Mouse (Mus musculus): ENCODE results near the gene Mpi. TPM values are rescaled to one million over a fixed set of nuclear protein-coding genes. Genes with fewer than 3 reads are reported as not detected.

The Mpi gene
- polyA plus RNA-seq, 1 experiment from 2014 or later: 47.5 TPM

- no peaks in the 10 kb centered on the region for H3K27me3 ChIP-seq (replicated peaks; ENCODE audit: control insufficient read depth, insufficient read depth, low read length)
- H3K27ac ChIP-seq (ENCODE audit: low read depth, low read length): no peak overlapping the region
- no peak overlapping the region for H3K9ac ChIP-seq (ENCODE audit: low read length)
- H3K9me3 ChIP-seq (replicated peaks; ENCODE audit: control insufficient read depth, low read length): no peaks in the 10 kb centered on the region
- 91% methylated on average over 2 of the region's 2 CpGs for WGBS
- H3K4me1 ChIP-seq (ENCODE audit: control insufficient read depth, insufficient read depth, low read length): peaks cover 12% of the 10 kb centered on the region
- DNase-seq (ENCODE audit: low spot score): no peak
- H3K4me2 ChIP-seq (ENCODE audit: low read length): no peak overlapping the region
- no peak overlapping the region for H3K4me3 ChIP-seq (ENCODE audit: low read depth, low read length)
- H3K36me3 ChIP-seq (ENCODE audit: control insufficient read depth, insufficient read depth, low read length): peaks cover 61% of the 10 kb centered on the region
- ATAC-seq: no peak
Measured at GRCm38 (mm10) chr9:57539550-57539949, 13.0 kb downstream of the Mpi start.

- H3K4me1 ChIP-seq (ENCODE audit: control insufficient read depth, insufficient read depth, low read length): peaks cover 12% of the 10 kb centered on the region
- under 1% methylated on average over 24 of the region's 24 CpGs for WGBS
- H3K9me3 ChIP-seq (replicated peaks; ENCODE audit: control insufficient read depth, low read length): no peaks in the 10 kb centered on the region
- peak; percentile 31 for DNase-seq (ENCODE audit: low spot score)
- peak overlapping the region; percentile 70 for H3K4me3 ChIP-seq (ENCODE audit: low read depth, low read length)
- peaks cover 60% of the 10 kb centered on the region for H3K36me3 ChIP-seq (ENCODE audit: control insufficient read depth, insufficient read depth, low read length)
- H3K27ac ChIP-seq (ENCODE audit: low read depth, low read length): peak overlapping the region; percentile 86
- ATAC-seq: peak; percentile 79
- H3K4me2 ChIP-seq (ENCODE audit: low read length): peak overlapping the region; percentile 65
- no peaks in the 10 kb centered on the region for H3K27me3 ChIP-seq (replicated peaks; ENCODE audit: control insufficient read depth, insufficient read depth, low read length)
- peak overlapping the region; percentile 80 for H3K9ac ChIP-seq (ENCODE audit: low read length)
Measured at GRCm38 (mm10) chr9:57537728-57538181, 14.8 kb downstream of the Mpi start.

- under 1% methylated on average over 45 of the region's 45 CpGs for WGBS
- Histone ChIP-seq H3K9me3 (replicated peaks; ENCODE audit: control insufficient read depth, low read length) (no peaks in the 10 kb centered on the region), H3K9ac (ENCODE audit: low read length) (peak within 1 kb of the TSS; percentile 80), H3K4me2 (ENCODE audit: low read length) (peak within 1 kb of the TSS; percentile 65), H3K4me1 (ENCODE audit: control insufficient read depth, insufficient read depth, low read length) (peaks cover 12% of the 10 kb centered on the region), H3K27ac (ENCODE audit: low read depth, low read length) (peak within 1 kb of the TSS; percentile 86), H3K36me3 (ENCODE audit: control insufficient read depth, insufficient read depth, low read length) (peaks cover 60% of the 10 kb centered on the region), H3K4me3 (ENCODE audit: low read depth, low read length) (peak within 1 kb of the TSS; percentile 70), H3K27me3 (replicated peaks; ENCODE audit: control insufficient read depth, insufficient read depth, low read length) (no peaks in the 10 kb centered on the region)
- peak; percentile 88 for ATAC-seq
- DNase-seq (ENCODE audit: low spot score): peak; percentile 92
Measured at GRCm38 (mm10) chr9:57537044-57537727, 15.4 kb downstream of the Mpi start, which contains the start of gene Fam219b. Fam219b (plus strand) TSS chr9:57537528.

- no peaks in the 10 kb centered on the region for H3K27me3 ChIP-seq (replicated peaks; ENCODE audit: control insufficient read depth, insufficient read depth, low read length)
- peaks cover 60% of the 10 kb centered on the region for H3K36me3 ChIP-seq (ENCODE audit: control insufficient read depth, insufficient read depth, low read length)
- H3K4me1 ChIP-seq (ENCODE audit: control insufficient read depth, insufficient read depth, low read length): peaks cover 12% of the 10 kb centered on the region
- no peak overlapping the region for H3K4me3 ChIP-seq (ENCODE audit: low read depth, low read length)
- no peak overlapping the region for H3K27ac ChIP-seq (ENCODE audit: low read depth, low read length)
- H3K4me2 ChIP-seq (ENCODE audit: low read length): peak overlapping the region; percentile 65
- 0 out of 2 replicates have a peak overlapping the region, but pooled peaks have one; percentile 80 for H3K9ac ChIP-seq (ENCODE audit: low read length)
- ATAC-seq: no peak
- H3K9me3 ChIP-seq (replicated peaks; ENCODE audit: control insufficient read depth, low read length): no peaks in the 10 kb centered on the region
- 93% methylated on average over 5 of the region's 5 CpGs for WGBS
- DNase-seq (ENCODE audit: low spot score): no peak
Measured at GRCm38 (mm10) chr9:57536362-57536761, 16.2 kb downstream of the Mpi start.

GRCm38 (mm10) chr9:57531946-57532345, 20.6 kb downstream of the Mpi start:
- DNase-seq (ENCODE audit: low spot score): no peak
- Histone ChIP-seq H3K4me2 (ENCODE audit: low read length) (no peak overlapping the region), H3K9me3 (replicated peaks; ENCODE audit: control insufficient read depth, low read length) (no peaks in the 10 kb centered on the region), H3K27me3 (replicated peaks; ENCODE audit: control insufficient read depth, insufficient read depth, low read length) (no peaks in the 10 kb centered on the region), H3K4me1 (ENCODE audit: control insufficient read depth, insufficient read depth, low read length) (peaks cover 4% of the 10 kb centered on the region; the same call in 1 of the 2 replicates), H3K9ac (ENCODE audit: low read length) (no peak overlapping the region), H3K4me3 (ENCODE audit: low read depth, low read length) (no peak overlapping the region), H3K27ac (ENCODE audit: low read depth, low read length) (no peak overlapping the region), H3K36me3 (ENCODE audit: control insufficient read depth, insufficient read depth, low read length) (peaks cover 54% of the 10 kb centered on the region)
- 86% methylated on average over 1 of the region's 1 CpGs for WGBS
- ATAC-seq: no peak

- no peak for ATAC-seq
- no peak overlapping the region for H3K27ac ChIP-seq (ENCODE audit: low read depth, low read length)
- DNase-seq (ENCODE audit: low spot score): no peak
- no peaks in the 10 kb centered on the region for H3K9me3 ChIP-seq (replicated peaks; ENCODE audit: control insufficient read depth, low read length)
- H3K36me3 ChIP-seq (ENCODE audit: control insufficient read depth, insufficient read depth, low read length): peaks cover 19% of the 10 kb centered on the region
- H3K4me2 ChIP-seq (ENCODE audit: low read length): no peak overlapping the region
- H3K4me1 ChIP-seq (ENCODE audit: control insufficient read depth, insufficient read depth, low read length): peaks cover 20% of the 10 kb centered on the region
- H3K27me3 ChIP-seq (replicated peaks; ENCODE audit: control insufficient read depth, insufficient read depth, low read length): no peaks in the 10 kb centered on the region
- no peak overlapping the region for H3K9ac ChIP-seq (ENCODE audit: low read length)
- no peak overlapping the region for H3K4me3 ChIP-seq (ENCODE audit: low read depth, low read length)
Measured at GRCm38 (mm10) chr9:57526435-57526834, 26.1 kb downstream of the Mpi start.

GRCm38 (mm10) chr9:57525516-57525915, 27.0 kb downstream of the Mpi start:
- H3K4me3 ChIP-seq (ENCODE audit: low read depth, low read length): no peak overlapping the region
- peaks cover 20% of the 10 kb centered on the region for H3K4me1 ChIP-seq (ENCODE audit: control insufficient read depth, insufficient read depth, low read length)
- no peak overlapping the region for H3K27ac ChIP-seq (ENCODE audit: low read depth, low read length)
- 89% methylated on average over 2 of the region's 2 CpGs for WGBS
- H3K27me3 ChIP-seq (replicated peaks; ENCODE audit: control insufficient read depth, insufficient read depth, low read length): no peaks in the 10 kb centered on the region
- H3K36me3 ChIP-seq (ENCODE audit: control insufficient read depth, insufficient read depth, low read length): peaks cover 11% of the 10 kb centered on the region
- H3K9ac ChIP-seq (ENCODE audit: low read length): no peak overlapping the region
- DNase-seq (ENCODE audit: low spot score) (no peak), ATAC-seq (no peak)
- no peaks in the 10 kb centered on the region for H3K9me3 ChIP-seq (replicated peaks; ENCODE audit: control insufficient read depth, low read length)
- no peak overlapping the region for H3K4me2 ChIP-seq (ENCODE audit: low read length)

GRCm38 (mm10) chr9:57524439-57524838, 28.1 kb downstream of the Mpi start:
- no peak overlapping the region for H3K9ac ChIP-seq (ENCODE audit: low read length)
- H3K36me3 ChIP-seq (ENCODE audit: control insufficient read depth, insufficient read depth, low read length): peaks cover 4% of the 10 kb centered on the region
- H3K9me3 ChIP-seq (replicated peaks; ENCODE audit: control insufficient read depth, low read length): no peaks in the 10 kb centered on the region
- no peak for ATAC-seq
- H3K4me1 ChIP-seq (ENCODE audit: control insufficient read depth, insufficient read depth, low read length): peaks cover 20% of the 10 kb centered on the region
- no peak overlapping the region for H3K27ac ChIP-seq (ENCODE audit: low read depth, low read length)
- no peak overlapping the region for H3K4me2 ChIP-seq (ENCODE audit: low read length)
- no peaks in the 10 kb centered on the region for H3K27me3 ChIP-seq (replicated peaks; ENCODE audit: control insufficient read depth, insufficient read depth, low read length)
- DNase-seq (ENCODE audit: low spot score): no peak
- no peak overlapping the region for H3K4me3 ChIP-seq (ENCODE audit: low read depth, low read length)

- DNase-seq (ENCODE audit: low spot score): peak; percentile 91
- no peaks in the 10 kb centered on the region for H3K9me3 ChIP-seq (replicated peaks; ENCODE audit: control insufficient read depth, low read length)
- peaks cover 20% of the 10 kb centered on the region for H3K4me1 ChIP-seq (ENCODE audit: control insufficient read depth, insufficient read depth, low read length)
- peak overlapping the region; percentile 14; the same call in 1 of the 2 replicates for H3K4me2 ChIP-seq (ENCODE audit: low read length)
- no peak overlapping the region for H3K9ac ChIP-seq (ENCODE audit: low read length)
- no peak overlapping the region for H3K4me3 ChIP-seq (ENCODE audit: low read depth, low read length)
- H3K27ac ChIP-seq (ENCODE audit: low read depth, low read length): no peak overlapping the region
- no peak for ATAC-seq
- H3K27me3 ChIP-seq (replicated peaks; ENCODE audit: control insufficient read depth, insufficient read depth, low read length): no peaks in the 10 kb centered on the region
- WGBS: 85% methylated on average over 1 of the region's 1 CpGs
- H3K36me3 ChIP-seq (ENCODE audit: control insufficient read depth, insufficient read depth, low read length): no peaks in the 10 kb centered on the region; the same call in 1 of the 2 replicates
Measured at GRCm38 (mm10) chr9:57523754-57524153, 28.8 kb downstream of the Mpi start.

Data from forebrain, embryonic 14.5 days (tissue).